Mouse (Mus musculus) stomach, embryonic 16.5 days (tissue): ENCODE results near the gene Agpat3. TPM values are rescaled to one million over a fixed set of nuclear protein-coding genes. Genes with fewer than 3 reads are reported as not detected.

Experiments
- ATAC-seq: fragments of 200-750 bp; cut with Nextera tagmentation; 2 replicates; pipeline ENCODE4 v1.8.0; 2017; ENCODE audit warnings: moderate number of reproducible peaks, moderate TSS enrichment; ENCODE audit not compliant: insufficient read depth, low FRiP score
- H3K27ac ChIP-seq: fragments of 300-500 bp; sonication (generic); 2 replicates; pipeline ENCODE4 v1.5.1; 2014; ENCODE audit warnings: low read length
- H3K27me3 ChIP-seq: fragments of 300-500 bp; sonication (generic); 2 replicates; pipeline ENCODE4 v1.6.1; 2014; ENCODE audit warnings: low read length, control low read depth, mixed read lengths; ENCODE audit not compliant: control insufficient read depth, insufficient read depth
- H3K36me3 ChIP-seq: fragments of 300-500 bp; sonication (generic); 2 replicates; pipeline ENCODE4 v1.6.1; 2014; ENCODE audit warnings: low read length; ENCODE audit not compliant: control insufficient read depth, insufficient read depth
- H3K4me1 ChIP-seq: fragments of 300-500 bp; sonication (generic); 2 replicates; pipeline ENCODE4 v1.6.1; 2014; ENCODE audit warnings: low read length, control low read depth, mixed read lengths; ENCODE audit not compliant: control insufficient read depth, insufficient read depth
- H3K4me2 ChIP-seq: fragments of 300-500 bp; sonication (generic); 2 replicates; pipeline ENCODE4 v1.6.1; 2014; ENCODE audit warnings: low read depth, low read length, mixed read lengths
- H3K4me3 ChIP-seq: fragments of 300-500 bp; sonication (generic); replicated peaks from 2 replicates; pipeline ENCODE4 v1.5.1; 2014; ENCODE audit warnings: mild to moderate bottlenecking, low read length
- H3K9ac ChIP-seq: fragments of 300-500 bp; sonication (generic); 2 replicates; pipeline ENCODE4 v1.6.1; 2014; ENCODE audit warnings: low read length
- H3K9me3 ChIP-seq: fragments of 300-500 bp; sonication (generic); replicated peaks from 2 replicates; pipeline ENCODE4 v1.6.1; 2016; ENCODE audit warnings: low read length, control low read depth; ENCODE audit not compliant: control insufficient read depth
- WGBS: fragments of 180-500 bp; shearing (Covaris S2); extraction: QIAGEN DNeasy Blood & Tissue Kit; methylation state at CpG from one replicate; pipeline ENCODE4 v1.1.7; 2014; 5-methylcytosine and 5-hydroxymethylcytosine counted together
- polyA plus RNA-seq: library from polyadenylated mRNA; unstranded; fragments of >200 nt; fragmentation: Nextera tagmentation; extraction: Ambion mirVana; gene quantifications from 2 replicates; pipeline ENCODE4 v1.2.1, GENCODE M21; 2015

Agpat3 gene
- polyA plus RNA-seq = 24.9 and 26.7 TPM in 2 replicates

DNA sequence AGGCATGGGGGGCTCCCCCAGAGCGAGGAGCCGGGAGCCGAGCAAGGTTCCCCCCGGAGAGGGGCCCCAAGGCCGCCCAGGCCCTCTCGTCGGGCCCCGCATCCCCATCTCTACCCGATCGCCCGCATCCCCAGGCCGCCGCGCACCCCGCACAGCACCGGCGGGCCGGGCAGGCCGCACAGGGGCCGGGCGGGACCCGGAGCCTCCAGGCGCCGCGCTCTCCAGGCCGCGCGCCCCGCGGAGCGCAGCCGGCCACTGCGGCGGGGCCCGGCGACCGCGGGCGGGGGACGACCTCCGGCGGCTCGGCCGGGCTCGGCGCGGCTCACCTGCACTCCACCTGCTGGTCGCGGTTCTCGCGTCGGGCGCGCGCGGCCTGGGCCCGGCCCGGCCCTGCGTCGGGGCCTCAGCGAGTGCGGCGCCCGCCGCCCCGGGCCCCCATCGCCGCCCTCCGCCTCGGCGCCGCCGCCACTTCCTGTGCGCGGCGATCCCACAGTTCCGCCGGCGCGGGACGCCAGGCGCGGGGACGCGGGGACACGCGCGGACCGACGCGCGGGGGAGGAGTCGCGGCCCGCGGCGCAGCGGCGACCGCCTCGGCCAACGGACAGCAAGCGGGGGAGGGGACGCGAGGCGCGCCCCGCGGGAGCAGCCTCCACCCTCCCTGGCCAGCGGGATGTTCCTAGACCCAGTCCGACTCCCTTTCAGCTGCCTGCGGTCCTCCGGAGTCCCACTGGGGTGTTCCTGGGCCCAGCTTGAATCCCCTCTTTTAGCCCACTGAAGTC is at the start of gene Agpat3:
Gene Agpat3 (minus strand): TSS at position 603 of the 779 bp plus-strand sequence.
- no peaks in the 10 kb centered on the region for H3K9me3 ChIP-seq
- no peaks in the 10 kb centered on the region for H3K36me3 ChIP-seq
- H3K27me3 ChIP-seq = no peaks in the 10 kb centered on the region
- peak within 1 kb of the TSS; percentile 83 for H3K4me2 ChIP-seq
- WGBS = under 1% methylated on average over 99 of the region's 113 CpGs
- peak within 1 kb of the TSS; percentile 78 for H3K4me3 ChIP-seq
- peak; percentile 85 for ATAC-seq
- peak within 1 kb of the TSS; percentile 66 for H3K27ac ChIP-seq
- H3K9ac ChIP-seq = peak within 1 kb of the TSS; percentile 97
- peaks cover 7% of the 10 kb centered on the region for H3K4me1 ChIP-seq

- H3K27ac ChIP-seq = no peak overlapping the region
- peaks cover 29% of the 10 kb centered on the region for H3K36me3 ChIP-seq
- WGBS = 83% methylated on average over 2 of the region's 2 CpGs
These were observed 48.8 kb upstream of the Agpat3 start for GRCm38 (mm10) chr10:78401127-78401526.

GRCm38 (mm10) chr10:78399090-78399657 is 46.9 kb upstream of the Agpat3 start:
- WGBS = 49% methylated on average over 17 of the region's 17 CpGs
- ATAC-seq = peak; percentile 36; the same call in 1 of the 2 replicates

More at GRCm38 (mm10) chr10:78401127-78401526, 48.8 kb upstream of the Agpat3 start:
- Histone ChIP-seq H3K9me3 (no peaks in the 10 kb centered on the region; the same call in 1 of the 2 replicates), H3K9ac (no peak overlapping the region), H3K4me2 (no peak overlapping the region), H3K4me3 (no peak overlapping the region), H3K4me1 (no peaks in the 10 kb centered on the region), H3K27me3 (no peaks in the 10 kb centered on the region)
- no peak for ATAC-seq

GRCm38 (mm10) chr10:78396625-78396885 is 44.3 kb upstream of the Agpat3 start:
- Histone ChIP-seq H3K27ac (no peak overlapping the region), H3K27me3 (peaks cover 4% of the 10 kb centered on the region), H3K4me3 (no peak overlapping the region), H3K9ac (no peak overlapping the region), H3K9me3 (no peaks in the 10 kb centered on the region; the same call in 1 of the 2 replicates), H3K4me1 (no peaks in the 10 kb centered on the region), H3K4me2 (no peak overlapping the region), H3K36me3 (peaks cover 8% of the 10 kb centered on the region)
- 39% methylated on average over 4 of the region's 4 CpGs for WGBS
- no peak for ATAC-seq

More at GRCm38 (mm10) chr10:78399090-78399657, 46.9 kb upstream of the Agpat3 start:
- H3K4me1 ChIP-seq = no peaks in the 10 kb centered on the region
- H3K27me3 ChIP-seq = no peaks in the 10 kb centered on the region
- H3K4me2 ChIP-seq = no peak overlapping the region
- no peak overlapping the region for H3K9ac ChIP-seq
- no peak overlapping the region for H3K27ac ChIP-seq
- peaks cover 20% of the 10 kb centered on the region for H3K36me3 ChIP-seq
- H3K4me3 ChIP-seq = no peak overlapping the region
- H3K9me3 ChIP-seq = no peaks in the 10 kb centered on the region; the same call in 1 of the 2 replicates

DNA sequence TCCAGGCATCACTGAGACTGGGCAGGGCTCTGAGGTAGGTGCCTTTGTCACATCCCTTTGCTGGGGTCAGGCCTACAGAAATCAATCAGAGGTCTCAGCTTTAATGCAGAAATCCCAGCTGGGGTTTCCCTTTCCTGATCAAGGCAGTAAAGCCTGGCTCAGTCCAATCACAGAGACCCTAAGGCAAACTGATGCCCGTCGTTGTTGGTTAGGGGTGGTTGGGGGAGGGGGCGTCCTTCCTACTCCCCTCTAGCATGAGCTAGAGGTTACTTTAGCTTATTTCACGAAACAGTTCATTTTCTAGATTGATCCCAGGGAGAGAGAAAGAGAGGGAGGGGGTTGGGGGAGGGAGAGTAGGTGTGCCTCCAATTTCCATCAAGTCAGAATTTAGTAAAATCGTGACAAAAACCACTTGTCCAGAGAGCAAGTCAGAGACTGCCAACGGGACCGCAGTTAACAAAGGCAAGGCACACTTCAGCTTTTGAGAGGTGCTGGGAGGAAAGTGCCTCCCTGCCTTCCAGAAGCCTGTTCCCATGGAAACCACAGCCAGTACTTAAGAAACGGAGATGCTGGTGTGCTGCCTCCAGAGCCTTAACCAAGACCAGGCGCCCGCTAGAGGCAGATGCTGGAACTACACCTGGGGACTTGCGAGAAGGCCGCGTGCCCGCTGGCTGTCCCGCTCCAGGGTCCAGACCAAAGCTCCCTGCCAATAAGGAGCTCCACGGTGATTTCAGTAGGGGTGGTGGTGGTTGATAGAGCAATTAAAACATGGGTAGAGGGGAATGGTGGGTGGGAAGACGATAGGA is 43.7 kb upstream of the Agpat3 start:
- peak; percentile 17; the same call in 1 of the 2 replicates for ATAC-seq
- no peak overlapping the region for H3K4me2 ChIP-seq
- 11% methylated on average over 17 of the region's 17 CpGs for WGBS
- H3K9me3 ChIP-seq = no peaks in the 10 kb centered on the region; the same call in 1 of the 2 replicates
- H3K9ac ChIP-seq = no peak overlapping the region
- H3K4me3 ChIP-seq = no peak overlapping the region
- no peak overlapping the region for H3K27ac ChIP-seq
- H3K4me1 ChIP-seq = no peaks in the 10 kb centered on the region
- H3K36me3 ChIP-seq = peaks cover 3% of the 10 kb centered on the region; the same call in 1 of the 2 replicates
- H3K27me3 ChIP-seq = peaks cover 8% of the 10 kb centered on the region

- Histone ChIP-seq H3K4me1 (no peaks in the 10 kb centered on the region), H3K4me2 (no peak overlapping the region), H3K4me3 (no peak overlapping the region), H3K27ac (no peak overlapping the region), H3K9me3 (no peaks in the 10 kb centered on the region; the same call in 1 of the 2 replicates), H3K36me3 (no peaks in the 10 kb centered on the region), H3K9ac (no peak overlapping the region), H3K27me3 (peaks cover 14% of the 10 kb centered on the region)
- ATAC-seq = no peak
- 82% methylated on average over 3 of the region's 3 CpGs for WGBS
These were observed 43.1 kb upstream of the Agpat3 start for GRCm38 (mm10) chr10:78395377-78395776.

GRCm38 (mm10) chr10:78392072-78392471 is 39.8 kb upstream of the Agpat3 start:
- Histone ChIP-seq H3K27me3 (peaks cover 15% of the 10 kb centered on the region), H3K36me3 (no peaks in the 10 kb centered on the region), H3K4me2 (peak overlapping the region; percentile 15; the same call in 1 of the 2 replicates), H3K4me3 (peak overlapping the region; percentile 16; the same call in 1 of the 2 replicates), H3K9me3 (no peaks in the 10 kb centered on the region), H3K4me1 (no peaks in the 10 kb centered on the region), H3K27ac (no peak overlapping the region), H3K9ac (no peak overlapping the region; the same call in 1 of the 2 replicates)
- ATAC-seq = no peak; the same call in 1 of the 2 replicates
- whole genome bisulfite sequencing = 3% methylated on average over 18 of the region's 18 CpGs

- ATAC-seq = no peak
- no peaks in the 10 kb centered on the region for H3K9me3 ChIP-seq
- no peak overlapping the region for H3K9ac ChIP-seq
- H3K4me2 ChIP-seq = no peak overlapping the region
- H3K27ac ChIP-seq = no peak overlapping the region
- no peak overlapping the region for H3K4me3 ChIP-seq
- H3K4me1 ChIP-seq = no peaks in the 10 kb centered on the region
- 22% methylated on average over 4 of the region's 4 CpGs for WGBS
- H3K27me3 ChIP-seq = peaks cover 15% of the 10 kb centered on the region
- H3K36me3 ChIP-seq = no peaks in the 10 kb centered on the region
These were observed 38.7 kb upstream of the Agpat3 start for GRCm38 (mm10) chr10:78390982-78391470.
